Mouse (Mus musculus): ENCODE data around the gene Gria2. TPM values are rescaled to one million over a fixed set of nuclear protein-coding genes. Genes with fewer than 3 reads are reported as not detected.

The Gria2 gene
- polyA plus RNA-seq, 1 experiment = not detected

- H3K4me1 ChIP-seq (ENCODE audit: control insufficient read depth, insufficient read depth, low read length) = no peaks in the 10 kb centered on the region
- H3K4me3 ChIP-seq (replicated peaks; ENCODE audit: control insufficient read depth, low read depth, low read length) = no peak overlapping the region
- no peak overlapping the region for H3K27ac ChIP-seq (ENCODE audit: control insufficient read depth, insufficient read depth, low read depth, low read length, poor library complexity)
- WGBS = 70% methylated on average over 5 of the region's 5 CpGs
- no peak for TF ChIP-seq POLR2A (IDR thresholded peaks at IDR 0.05; ENCODE audit: borderline replicate concordance, control insufficient read depth, low read depth, low read length)
- TF ChIP-seq CTCF (IDR thresholded peaks at IDR 0.05; ENCODE audit: control insufficient read depth, insufficient read depth, low read length) = no peak
These were observed 33.0 kb downstream of the Gria2 start for GRCm38 (mm10) chr3:80769506-80770235.

DNA sequence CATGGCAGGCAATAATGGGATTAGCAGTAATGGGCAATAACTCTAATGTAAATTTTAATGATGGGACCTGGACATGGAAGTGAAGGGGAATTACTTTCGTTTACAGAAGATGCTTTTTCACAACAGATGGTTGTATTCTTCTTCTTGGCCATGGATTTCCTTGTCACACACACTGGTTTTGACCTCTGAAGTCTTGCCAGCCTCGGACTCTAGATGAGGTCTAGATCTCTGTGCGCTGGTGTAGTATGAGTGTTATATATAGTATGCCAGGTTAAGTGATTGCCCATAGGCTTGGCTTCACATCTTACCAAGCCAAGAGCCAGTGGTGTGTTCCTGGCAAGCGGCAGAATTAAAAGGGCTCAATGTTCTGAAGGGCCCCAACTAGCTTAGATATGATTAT, 43.7 kb downstream of the Gria2 start:
- H3K4me1 ChIP-seq (ENCODE audit: control insufficient read depth, insufficient read depth, low read length) = no peaks in the 10 kb centered on the region
- no peak overlapping the region for H3K27ac ChIP-seq (ENCODE audit: control insufficient read depth, insufficient read depth, low read depth, low read length, poor library complexity)
- no peak for TF ChIP-seq POLR2A (IDR thresholded peaks at IDR 0.05; ENCODE audit: borderline replicate concordance, control insufficient read depth, low read depth, low read length)
- TF ChIP-seq CTCF (IDR thresholded peaks at IDR 0.05; ENCODE audit: control insufficient read depth, insufficient read depth, low read length) = no peak
- no peak overlapping the region for H3K4me3 ChIP-seq (replicated peaks; ENCODE audit: control insufficient read depth, low read depth, low read length)
- WGBS = 80% methylated on average over 4 of the region's 4 CpGs

- WGBS = 91% methylated on average over 2 of the region's 2 CpGs
- Histone ChIP-seq H3K4me3 (replicated peaks; ENCODE audit: control insufficient read depth, low read depth, low read length) (no peak overlapping the region), H3K4me1 (ENCODE audit: control insufficient read depth, insufficient read depth, low read length) (no peaks in the 10 kb centered on the region), H3K27ac (ENCODE audit: control insufficient read depth, insufficient read depth, low read depth, low read length, poor library complexity) (no peak overlapping the region)
- TF ChIP-seq CTCF (IDR thresholded peaks at IDR 0.05; ENCODE audit: control insufficient read depth, insufficient read depth, low read length) = no peak
- TF ChIP-seq POLR2A (IDR thresholded peaks at IDR 0.05; ENCODE audit: borderline replicate concordance, control insufficient read depth, low read depth, low read length) = no peak
These were observed 44.3 kb downstream of the Gria2 start for GRCm38 (mm10) chr3:80758363-80758762.

GRCm38 (mm10) chr3:80750786-80751185, 51.8 kb downstream of the Gria2 start:
- Histone ChIP-seq H3K4me3 (replicated peaks; ENCODE audit: control insufficient read depth, low read depth, low read length) (no peak overlapping the region), H3K27ac (ENCODE audit: control insufficient read depth, insufficient read depth, low read depth, low read length, poor library complexity) (no peak overlapping the region), H3K4me1 (ENCODE audit: control insufficient read depth, insufficient read depth, low read length) (no peaks in the 10 kb centered on the region)
- no peak for TF ChIP-seq CTCF (IDR thresholded peaks at IDR 0.05; ENCODE audit: control insufficient read depth, insufficient read depth, low read length)
- no peak for TF ChIP-seq POLR2A (IDR thresholded peaks at IDR 0.05; ENCODE audit: borderline replicate concordance, control insufficient read depth, low read depth, low read length)

DNA sequence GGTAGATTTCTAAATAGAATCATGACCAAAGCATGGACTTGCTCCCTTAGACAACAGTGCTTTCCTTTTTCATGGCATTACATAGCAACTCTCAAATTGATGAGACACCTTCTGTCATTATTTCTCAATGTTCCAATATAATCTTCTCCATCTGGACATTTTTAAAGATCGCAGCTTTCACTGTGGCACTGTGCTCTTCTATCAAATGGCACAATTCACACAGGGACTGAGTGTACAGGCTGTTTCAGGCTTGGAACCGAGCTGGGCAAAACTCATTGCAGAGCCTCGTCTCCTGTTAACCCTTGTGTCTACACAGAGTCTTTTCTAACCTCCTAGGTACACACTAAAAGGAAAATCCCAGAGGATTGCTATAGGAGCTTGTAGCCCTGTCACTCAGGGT, 77.4 kb downstream of the Gria2 start:
- TF ChIP-seq CTCF (IDR thresholded peaks at IDR 0.05; ENCODE audit: control insufficient read depth, insufficient read depth, low read length) = no peak
- TF ChIP-seq POLR2A (IDR thresholded peaks at IDR 0.05; ENCODE audit: borderline replicate concordance, control insufficient read depth, low read depth, low read length) = no peak
- WGBS = 75% methylated on average over 3 of the region's 3 CpGs

GRCm38 (mm10) chr3:80713123-80713522, 89.5 kb downstream of the Gria2 start:
- TF ChIP-seq CTCF (IDR thresholded peaks at IDR 0.05; ENCODE audit: control insufficient read depth, insufficient read depth, low read length) (no peak), POLR2A (IDR thresholded peaks at IDR 0.05; ENCODE audit: borderline replicate concordance, control insufficient read depth, low read depth, low read length) (no peak)
- Histone ChIP-seq H3K4me1 (ENCODE audit: control insufficient read depth, insufficient read depth, low read length) (no peaks in the 10 kb centered on the region), H3K4me3 (replicated peaks; ENCODE audit: control insufficient read depth, low read depth, low read length) (no peak overlapping the region), H3K27ac (ENCODE audit: control insufficient read depth, insufficient read depth, low read depth, low read length, poor library complexity) (no peak overlapping the region)
- 65% methylated on average over 3 of the region's 3 CpGs for WGBS

More for the DNA sequence above, 77.4 kb downstream of the Gria2 start:
- Histone ChIP-seq H3K4me1 (ENCODE audit: control insufficient read depth, insufficient read depth, low read length) (no peaks in the 10 kb centered on the region), H3K4me3 (replicated peaks; ENCODE audit: control insufficient read depth, low read depth, low read length) (no peak overlapping the region), H3K27ac (ENCODE audit: control insufficient read depth, insufficient read depth, low read depth, low read length, poor library complexity) (no peak overlapping the region)

DNA sequence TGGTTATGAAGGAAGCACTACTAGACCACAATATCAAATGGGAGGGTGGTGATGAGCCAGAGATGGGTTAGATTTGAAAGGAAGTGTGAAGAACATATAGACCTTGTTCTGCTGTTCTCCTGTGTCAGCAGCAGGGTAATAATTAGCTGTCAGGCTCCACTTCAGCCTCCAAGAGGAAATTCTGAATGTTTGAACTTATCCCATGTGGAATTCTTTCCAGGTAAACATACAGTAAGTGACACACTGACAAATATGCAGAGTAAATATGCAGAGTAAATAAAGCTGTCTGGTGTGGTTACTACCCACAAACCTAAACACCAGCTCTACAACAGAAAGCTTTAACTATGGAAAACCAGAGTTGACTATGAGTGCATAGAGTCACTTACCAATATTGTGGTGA, 93.6 kb downstream of the Gria2 start:
- TF ChIP-seq CTCF (IDR thresholded peaks at IDR 0.05; ENCODE audit: control insufficient read depth, insufficient read depth, low read length) = no peak
- no peak for TF ChIP-seq POLR2A (IDR thresholded peaks at IDR 0.05; ENCODE audit: borderline replicate concordance, control insufficient read depth, low read depth, low read length)
- no peak overlapping the region for H3K4me3 ChIP-seq (replicated peaks; ENCODE audit: control insufficient read depth, low read depth, low read length)

DNA sequence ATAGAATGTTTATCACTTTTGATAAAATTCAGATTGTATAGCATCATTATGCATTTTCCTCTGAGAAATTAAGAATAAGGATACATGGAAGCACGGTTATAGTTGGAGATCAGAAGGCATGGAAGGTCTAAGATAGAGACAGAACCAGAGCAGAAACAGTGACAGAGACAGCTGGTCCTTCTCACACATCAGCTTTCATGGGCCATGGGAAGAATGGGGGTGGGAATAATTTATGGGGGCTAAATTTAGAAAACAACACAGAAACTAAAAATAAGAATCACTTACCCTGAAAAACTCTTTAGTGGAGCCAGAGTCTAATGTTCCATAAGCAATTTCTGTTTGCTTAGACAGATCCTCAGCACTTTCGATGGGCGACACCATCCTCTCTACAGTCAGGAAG, 100.5 kb downstream of the Gria2 start:
- Histone ChIP-seq H3K4me1 (ENCODE audit: control insufficient read depth, insufficient read depth, low read length) (no peaks in the 10 kb centered on the region), H3K4me3 (replicated peaks; ENCODE audit: control insufficient read depth, low read depth, low read length) (no peak overlapping the region), H3K27ac (ENCODE audit: control insufficient read depth, insufficient read depth, low read depth, low read length, poor library complexity) (no peak overlapping the region)
- WGBS = 85% methylated on average over 3 of the region's 3 CpGs
- TF ChIP-seq POLR2A (IDR thresholded peaks at IDR 0.05; ENCODE audit: borderline replicate concordance, control insufficient read depth, low read depth, low read length) = no peak
- TF ChIP-seq CTCF (IDR thresholded peaks at IDR 0.05; ENCODE audit: control insufficient read depth, insufficient read depth, low read length) = no peak

More for the DNA sequence above, 93.6 kb downstream of the Gria2 start:
- H3K27ac ChIP-seq (ENCODE audit: control insufficient read depth, insufficient read depth, low read depth, low read length, poor library complexity) = no peak overlapping the region
- H3K4me1 ChIP-seq (ENCODE audit: control insufficient read depth, insufficient read depth, low read length) = no peaks in the 10 kb centered on the region

DNA sequence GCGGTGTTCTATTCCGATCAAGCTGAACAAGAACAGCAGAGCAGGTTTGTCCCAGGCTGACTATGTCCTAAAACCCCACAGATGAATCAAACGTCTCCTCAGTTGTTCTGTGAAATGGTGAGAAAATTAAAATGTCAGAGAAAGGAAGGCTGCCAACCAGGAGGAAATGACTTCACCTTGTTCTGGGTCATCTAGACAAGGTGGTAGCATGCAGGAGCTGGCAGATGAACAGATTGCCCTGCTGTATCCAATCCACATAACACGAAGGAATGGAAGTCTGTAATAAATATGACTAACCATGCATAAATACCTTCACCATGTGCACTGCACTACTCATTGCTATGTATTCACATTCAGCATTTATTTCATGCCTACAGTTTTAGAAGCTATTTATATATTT, 105.1 kb downstream of the Gria2 start:
- 75% methylated on average over 4 of the region's 4 CpGs for WGBS
- no peak overlapping the region for H3K27ac ChIP-seq (ENCODE audit: control insufficient read depth, insufficient read depth, low read depth, low read length, poor library complexity)
- no peak for TF ChIP-seq POLR2A (IDR thresholded peaks at IDR 0.05; ENCODE audit: borderline replicate concordance, control insufficient read depth, low read depth, low read length)
- TF ChIP-seq CTCF (IDR thresholded peaks at IDR 0.05; ENCODE audit: control insufficient read depth, insufficient read depth, low read length) = no peak
- H3K4me3 ChIP-seq (replicated peaks; ENCODE audit: control insufficient read depth, low read depth, low read length) = no peak overlapping the region
- H3K4me1 ChIP-seq (ENCODE audit: control insufficient read depth, insufficient read depth, low read length) = no peaks in the 10 kb centered on the region
